In genomic region chr9:124424542-124425410, GRCm38 (mm10) we compare ENCODE assay signal across 8 mouse cellular contexts. TPM values are rescaled to one million over a fixed set of nuclear protein-coding genes. Genes with fewer than 3 reads are reported as not detected.
DNase-seq lines count a peak whose midpoint lies in the region; ATAC-seq and TF ChIP-seq lines count a peak whose summit lies in the region.

No protein-coding gene starts in this region.

- no peaks in the 10 kb centered on the region for H3K4me1 ChIP-seq in MEL (ENCODE audit: control insufficient read depth in 1 of 2, insufficient read depth in 2 of 2, low read length in 2 of 2)
- no peaks in the 10 kb centered on the region for H3K4me1 ChIP-seq in cerebellum, adult 2 months (ENCODE audit: control insufficient read depth, insufficient read depth, low read length)
- no peaks in the 10 kb centered on the region for H3K4me1 ChIP-seq in forebrain, postnatal 0 days (ENCODE audit: insufficient read depth)
- H3K4me1 ChIP-seq in lung, embryonic 15.5 days: no peaks in the 10 kb centered on the region

- peak overlapping the region; percentile 93 for H3K27ac ChIP-seq in MEL (ENCODE audit: control insufficient read depth, low read depth, low read length)
- peak overlapping the region; percentile 89 for H3K27ac ChIP-seq in cerebellum, adult 2 months (ENCODE audit: insufficient read depth, low read length)
- peak overlapping the region; percentile 95 for H3K27ac ChIP-seq in forebrain, postnatal 0 days (ENCODE audit: low read depth, low read length)
- H3K27ac ChIP-seq in lung, embryonic 15.5 days: peak overlapping the region; percentile 99

- peak overlapping the region; percentile 90 for H3K9ac ChIP-seq in MEL (ENCODE audit: control insufficient read depth, low read depth, low read length, poor library complexity, severe bottlenecking)
- H3K9ac ChIP-seq in forebrain, postnatal 0 days: peak overlapping the region; percentile 88
- peak overlapping the region; percentile 55; the same call in 1 of the 2 replicates for H3K9ac ChIP-seq in lung, embryonic 15.5 days

- under 1% methylated on average over 48 of the region's 48 CpGs for WGBS in cerebellum, adult 2 months
- WGBS in forebrain, postnatal 0 days: under 1% methylated on average over 48 of the region's 48 CpGs
- WGBS in lung, embryonic 15.5 days: under 1% methylated on average over 48 of the region's 48 CpGs

- peak; percentile 79 for ATAC-seq in forebrain, postnatal 0 days
- peak; percentile 68 for ATAC-seq in lung, embryonic 15.5 days (ENCODE audit: borderline replicate concordance, extremely low read depth, low FRiP score, low TSS enrichment)

- no peak for TF ChIP-seq CTCF in MEL (IDR thresholded peaks at IDR 0.05 in 2 of 3, conservative IDR thresholded peaks at IDR 0.05 in 1 of 3; ENCODE audit: control insufficient read depth in 1 of 3, insufficient read depth in 1 of 3, low read depth in 2 of 3, low read length in 3 of 3, poor library complexity in 1 of 3, severe bottlenecking in 1 of 3)
- no peak for TF ChIP-seq CTCF in cerebellum, adult 2 months (IDR thresholded peaks at IDR 0.05; ENCODE audit: borderline replicate concordance, insufficient read depth, low read depth, low read length)
- no peak for TF ChIP-seq CTCF in forebrain, postnatal 0 days (IDR thresholded peaks at IDR 0.05; ENCODE audit: low read depth)

- H3K36me3 ChIP-seq in MEL (ENCODE audit: control insufficient read depth in 1 of 2, insufficient read depth in 2 of 2, low read length in 2 of 2): no peaks in the 10 kb centered on the region
- no peaks in the 10 kb centered on the region for H3K36me3 ChIP-seq in forebrain, postnatal 0 days (ENCODE audit: insufficient read depth)
- no peaks in the 10 kb centered on the region for H3K36me3 ChIP-seq in lung, embryonic 15.5 days

- no peak; the same call in 1 of the 2 replicates for TF ChIP-seq RAD21 in MEL (IDR thresholded peaks at IDR 0.05; ENCODE audit: low read depth, low read length)

- no peaks in the 10 kb centered on the region for H3K9me3 ChIP-seq in MEL (replicated peaks; ENCODE audit: insufficient read depth, low read length)
- H3K9me3 ChIP-seq in forebrain, postnatal 0 days (ENCODE audit: low read length): no peaks in the 10 kb centered on the region
- no peaks in the 10 kb centered on the region for H3K9me3 ChIP-seq in lung, embryonic 15.5 days

- peak overlapping the region; percentile 70 to 85 for H3K4me3 ChIP-seq in MEL (ENCODE audit: control insufficient read depth in 1 of 2, insufficient read depth in 1 of 2, low read depth in 2 of 2, low read length in 2 of 2)
- H3K4me3 ChIP-seq in cerebellum, adult 2 months (replicated peaks; ENCODE audit: insufficient read depth, low read depth, low read length): peak overlapping the region; percentile 87
- peak overlapping the region; percentile 85 for H3K4me3 ChIP-seq in forebrain, postnatal 0 days (ENCODE audit: low read depth, low read length)
- peak overlapping the region; percentile 57 for H3K4me3 ChIP-seq in lung, embryonic 15.5 days

- peak; percentile 98 for DNase-seq in MEL (ENCODE audit: low read depth, low spot score)
- DNase-seq in cerebellum, adult 2 months: peak; percentile 100
- peak; percentile 100 for DNase-seq in forebrain, postnatal 0 days
- DNase-seq in heart, postnatal 4 days: peak; percentile 99
- DNase-seq in layer of hippocampus, adult 8-10 months (ENCODE audit: low spot score in 2 of 2): peak; percentile 100
- DNase-seq in ovary, adult 18-20 months (ENCODE audit: low spot score): peak; percentile 99
- DNase-seq in thymus, postnatal 0 days (ENCODE audit: low spot score): peak; percentile 99

- TF ChIP-seq POLR2A in MEL (IDR thresholded peaks at IDR 0.05; ENCODE audit: control insufficient read depth in 1 of 2, insufficient read depth in 1 of 2, low read depth in 1 of 2, low read length in 2 of 2, poor library complexity in 1 of 2): peak in 1 of 2 experiments; percentile 64; a peak in 2 of 4 replicates
- TF ChIP-seq POLR2A in cerebellum, adult 2 months (IDR thresholded peaks at IDR 0.05; ENCODE audit: borderline replicate concordance, insufficient read depth, low read length): peak; percentile 40; the same call in 1 of the 2 replicates

- 0 out of 4 replicates have a peak, but pooled peaks of 1 of the 2 experiments have one; percentile 9 for TF ChIP-seq EP300 in MEL (IDR thresholded peaks at IDR 0.05; ENCODE audit: low read depth in 1 of 2, low read length in 2 of 2)

- H3K27me3 ChIP-seq in MEL (ENCODE audit: control insufficient read depth in 1 of 2, insufficient read depth in 2 of 2, low read length in 2 of 2): no peaks in the 10 kb centered on the region
- no peaks in the 10 kb centered on the region for H3K27me3 ChIP-seq in cerebellum, adult 2 months (ENCODE audit: control insufficient read depth, insufficient read depth, low read length)
- H3K27me3 ChIP-seq in forebrain, postnatal 0 days (ENCODE audit: insufficient read depth, low read length): peaks cover 2% of the 10 kb centered on the region; the same call in 1 of the 2 replicates
- no peaks in the 10 kb centered on the region for H3K27me3 ChIP-seq in lung, embryonic 15.5 days

- H3K79me2 ChIP-seq in MEL (ENCODE audit: control insufficient read depth, insufficient read depth, low read length, poor library complexity): no peaks in the 10 kb centered on the region; the same call in 1 of the 2 replicates

- H3K4me2 ChIP-seq in forebrain, postnatal 0 days (ENCODE audit: low read depth): peak overlapping the region; percentile 61
- peak overlapping the region; percentile 78 for H3K4me2 ChIP-seq in lung, embryonic 15.5 days

TF ChIP-seq in MEL, 35 proteins besides CTCF, POLR2A, EP300 and RAD21 (continues in another document):
- TF ChIP-seq MXI1 (IDR thresholded peaks at IDR 0.05; ENCODE audit: low read depth, low read length) (peak; percentile 89), MAFK (IDR thresholded peaks at IDR 0.05; ENCODE audit: borderline replicate concordance, low read depth, low read length) (no peak), ZNF384 (IDR thresholded peaks at IDR 0.05; ENCODE audit: low read depth, low read length) (no peak), MYB (IDR thresholded peaks at IDR 0.05; ENCODE audit: low read depth, low read length) (0 out of 2 replicates have a peak, but pooled peaks have one; percentile 32), MAZ (IDR thresholded peaks at IDR 0.05; ENCODE audit: low read depth, low read length) (no peak), BHLHE40 (IDR thresholded peaks at IDR 0.05; ENCODE audit: borderline replicate concordance, low read depth, low read length) (peak; percentile 57; the same call in 1 of the 2 replicates), ZMIZ1 (IDR thresholded peaks at IDR 0.05; ENCODE audit: low read depth, low read length) (no peak), POLR2AphosphoS2 (IDR thresholded peaks at IDR 0.05; ENCODE audit: low read length) (no peak), RCOR1 (IDR thresholded peaks at IDR 0.05; ENCODE audit: low read depth, low read length) (no peak), NELFE (IDR thresholded peaks at IDR 0.05; ENCODE audit: low read depth, low read length) (peak; percentile 84), CHD2 (IDR thresholded peaks at IDR 0.05; ENCODE audit: low read length) (no peak), TCF12 (IDR thresholded peaks at IDR 0.05; ENCODE audit: low read depth, low read length) (peak; percentile 28; the same call in 1 of the 2 replicates), USF1 (IDR thresholded peaks at IDR 0.05; ENCODE audit: low read depth, low read length) (peak; percentile 71), ELF1 (IDR thresholded peaks at IDR 0.05; ENCODE audit: low read depth, low read length) (no peak), E2F4 (IDR thresholded peaks at IDR 0.05; ENCODE audit: borderline replicate concordance, low read depth, low read length) (0 out of 2 replicates have a peak, but pooled peaks have one; percentile 31), MAX (IDR thresholded peaks at IDR 0.05; ENCODE audit: low read length) (peak; percentile 91), TAL1 (IDR thresholded peaks at IDR 0.05; ENCODE audit: low read length) (no peak), KAT2A (conservative IDR thresholded peaks at IDR 0.05; ENCODE audit: low read depth, low read length) (peak; percentile 72), ETS1 (IDR thresholded peaks at IDR 0.05; ENCODE audit: low read depth, low read length) (peak; percentile 28), GATA1 (IDR thresholded peaks at IDR 0.05; ENCODE audit: low read depth, low read length) (peak; percentile 75), SIN3A (IDR thresholded peaks at IDR 0.05; ENCODE audit: low read length) (peak; percentile 6; the same call in 1 of the 2 replicates), POLR2AphosphoS5 (IDR thresholded peaks at IDR 0.05; ENCODE audit: borderline replicate concordance, low read depth, low read length) (no peak), NRF1 (IDR thresholded peaks at IDR 0.05; ENCODE audit: insufficient read depth, low read depth, low read length, poor library complexity, severe bottlenecking) (peak; percentile 89), CHD1 (IDR thresholded peaks at IDR 0.05; ENCODE audit: low read depth, low read length) (no peak), JUND (IDR thresholded peaks at IDR 0.05; ENCODE audit: low read depth, low read length) (0 out of 2 replicates have a peak, but pooled peaks have one; percentile 9), MYC (IDR thresholded peaks at IDR 0.05; ENCODE audit: low read depth, low read length) (peak; percentile 96), TBP (IDR thresholded peaks at IDR 0.05; ENCODE audit: low read depth, low read length) (0 out of 2 replicates have a peak, but pooled peaks have one; percentile 54), MEF2A (IDR thresholded peaks at IDR 0.05; ENCODE audit: extremely low read depth, insufficient replicate concordance, low read depth, low read length, poor library complexity, severe bottlenecking) (no peak), HCFC1 (IDR thresholded peaks at IDR 0.05; ENCODE audit: low read depth, low read length) (peak; percentile 81; the same call in 1 of the 2 replicates), UBTF (IDR thresholded peaks at IDR 0.05; ENCODE audit: borderline replicate concordance, insufficient read depth, low read depth, low read length) (no peak)

RNA-seq across cellular contexts. Expression of gene Ppp2r3d, which starts 51.9 kb away (rescaled TPM):
- total RNA-seq in MEL (2012; rRNA removed): 17.4 and 18.3 TPM in 2 replicates
- 10 to 100 TPM in 1 of 2 experiments, not detected in 1; 78.1 TPM for polyA plus RNA-seq in MEL (2012; ENCODE audit: insufficient read depth in 1 of 2, insufficient read length in 2 of 2, low read depth in 1 of 2, low replicate concordance in 2 of 2, missing spikeins in 1 of 2)
- polyA plus RNA-seq in cerebellum, adult 2 months (2012; rRNA removed): 163 and 167 TPM in 2 replicates
- total RNA-seq in forebrain, postnatal 0 days (2014; rRNA removed): 79.2 and 118 TPM in 2 replicates
- 143 and 152 TPM in 2 replicates for polyA plus RNA-seq in forebrain, postnatal 0 days (2015; fragmentation: Nextera tagmentation; extraction: Ambion mirVana)
- total RNA-seq in heart, postnatal 4 days (2021): 100 to 1,000 TPM; 143 to 155 TPM
- total RNA-seq in layer of hippocampus, adult 8-10 months (2022): 100 to 1,000 TPM in 3 of 4 experiments, 10 to 100 TPM in 1; 90.9 to 109 (median 103) TPM
- polyA plus RNA-seq in lung, embryonic 15.5 days (2015; fragmentation: Nextera tagmentation; extraction: Ambion mirVana): 132 and 135 TPM in 2 replicates
- polyA plus RNA-seq in thymus, postnatal 0 days (2015; fragmentation: Nextera tagmentation; extraction: Ambion mirVana): 83.2 and 101 TPM in 2 replicates

Comparison
In these comparisons a context has a peak if more than half of its experiments do, and no peak if none do; other contexts are left out.
1. Peak in every context shown above with its lines: DNase-seq, ATAC-seq, H3K4me3 ChIP-seq and H3K27ac ChIP-seq.